Mouse (Mus musculus): ENCODE measurements around the gene Hivep3. TPM values are rescaled to one million over a fixed set of nuclear protein-coding genes. Genes with fewer than 3 reads are reported as not detected.

Gene Hivep3
- polyA plus RNA-seq, 2 experiments: 3.8 to 5.1 TPM

- TF ChIP-seq POLR2A (IDR thresholded peaks at IDR 0.05; ENCODE audit: borderline replicate concordance, extremely low read depth, insufficient read depth, insufficient read length): no peak
- DNase-seq (ENCODE audit: low spot score) (no peak), ATAC-seq (ENCODE audit: low FRiP score, low read depth) (no peak)
- H3K4me2 ChIP-seq (replicated peaks; ENCODE audit: low read depth, low read length, severe bottlenecking): no peak overlapping the region
- H3K4me3 ChIP-seq (replicated peaks; ENCODE audit: low read length): no peak overlapping the region
- no peaks in the 10 kb centered on the region for H3K27me3 ChIP-seq (ENCODE audit: control insufficient read depth, insufficient read depth, low read length)
- H3K9ac ChIP-seq (ENCODE audit: low read depth, low read length, severe bottlenecking): no peak overlapping the region
- no peaks in the 10 kb centered on the region for H3K36me3 ChIP-seq (ENCODE audit: control insufficient read depth, insufficient read depth, low read length)
- 70% methylated on average over 6 of the region's 6 CpGs for WGBS
- H3K27ac ChIP-seq (replicated peaks; ENCODE audit: low read depth, low read length): no peak overlapping the region
- H3K4me1 ChIP-seq (ENCODE audit: control insufficient read depth, insufficient read depth, low read length): no peaks in the 10 kb centered on the region
- H3K9me3 ChIP-seq (ENCODE audit: control insufficient read depth, low read length): no peaks in the 10 kb centered on the region
Observed at GRCm38 (mm10) chr4:120062198-120062597, 328.6 kb downstream of the Hivep3 start.

GRCm38 (mm10) chr4:120062754-120063153 lies 329.2 kb downstream of the Hivep3 start:
- DNase-seq (ENCODE audit: low spot score) (no peak), ATAC-seq (ENCODE audit: low FRiP score, low read depth) (no peak)
- Histone ChIP-seq H3K27ac (replicated peaks; ENCODE audit: low read depth, low read length) (no peak overlapping the region), H3K36me3 (ENCODE audit: control insufficient read depth, insufficient read depth, low read length) (no peaks in the 10 kb centered on the region), H3K9me3 (ENCODE audit: control insufficient read depth, low read length) (no peaks in the 10 kb centered on the region), H3K4me1 (ENCODE audit: control insufficient read depth, insufficient read depth, low read length) (no peaks in the 10 kb centered on the region), H3K4me2 (replicated peaks; ENCODE audit: low read depth, low read length, severe bottlenecking) (no peak overlapping the region), H3K4me3 (replicated peaks; ENCODE audit: low read length) (no peak overlapping the region), H3K27me3 (ENCODE audit: control insufficient read depth, insufficient read depth, low read length) (no peaks in the 10 kb centered on the region), H3K9ac (ENCODE audit: low read depth, low read length, severe bottlenecking) (no peak overlapping the region)
- TF ChIP-seq POLR2A (IDR thresholded peaks at IDR 0.05; ENCODE audit: borderline replicate concordance, extremely low read depth, insufficient read depth, insufficient read length): no peak
- WGBS: 86% methylated on average over 11 of the region's 11 CpGs

GRCm38 (mm10) chr4:120063353-120064124 lies 330.0 kb downstream of the Hivep3 start:
- Histone ChIP-seq H3K4me1 (ENCODE audit: control insufficient read depth, insufficient read depth, low read length) (no peaks in the 10 kb centered on the region), H3K4me3 (replicated peaks; ENCODE audit: low read length) (no peak overlapping the region), H3K27ac (replicated peaks; ENCODE audit: low read depth, low read length) (no peak overlapping the region), H3K4me2 (replicated peaks; ENCODE audit: low read depth, low read length, severe bottlenecking) (no peak overlapping the region), H3K9ac (ENCODE audit: low read depth, low read length, severe bottlenecking) (no peak overlapping the region), H3K36me3 (ENCODE audit: control insufficient read depth, insufficient read depth, low read length) (no peaks in the 10 kb centered on the region), H3K27me3 (ENCODE audit: control insufficient read depth, insufficient read depth, low read length) (no peaks in the 10 kb centered on the region), H3K9me3 (ENCODE audit: control insufficient read depth, low read length) (no peaks in the 10 kb centered on the region)
- DNase-seq (ENCODE audit: low spot score) (no peak), ATAC-seq (ENCODE audit: low FRiP score, low read depth) (no peak)
- TF ChIP-seq POLR2A (IDR thresholded peaks at IDR 0.05; ENCODE audit: borderline replicate concordance, extremely low read depth, insufficient read depth, insufficient read length): no peak
- 94% methylated on average over 20 of the region's 20 CpGs for WGBS

GRCm38 (mm10) chr4:120064696-120065095 lies 331.1 kb downstream of the Hivep3 start, which contains the start of gene AL607142.1:
TSS of gene AL607142.1 (plus strand) at chr4:120064996.
- TF ChIP-seq POLR2A (IDR thresholded peaks at IDR 0.05; ENCODE audit: borderline replicate concordance, extremely low read depth, insufficient read depth, insufficient read length): no peak
- 88% methylated on average over 10 of the region's 10 CpGs for WGBS
- Histone ChIP-seq H3K27me3 (ENCODE audit: control insufficient read depth, insufficient read depth, low read length) (no peaks in the 10 kb centered on the region), H3K4me2 (replicated peaks; ENCODE audit: low read depth, low read length, severe bottlenecking) (no peak within 1 kb of the TSS), H3K9ac (ENCODE audit: low read depth, low read length, severe bottlenecking) (no peak within 1 kb of the TSS), H3K27ac (replicated peaks; ENCODE audit: low read depth, low read length) (no peak within 1 kb of the TSS), H3K4me3 (replicated peaks; ENCODE audit: low read length) (no peak within 1 kb of the TSS), H3K9me3 (ENCODE audit: control insufficient read depth, low read length) (no peaks in the 10 kb centered on the region), H3K4me1 (ENCODE audit: control insufficient read depth, insufficient read depth, low read length) (no peaks in the 10 kb centered on the region), H3K36me3 (ENCODE audit: control insufficient read depth, insufficient read depth, low read length) (no peaks in the 10 kb centered on the region)
- ATAC-seq (ENCODE audit: low FRiP score, low read depth) (no peak), DNase-seq (ENCODE audit: low spot score) (no peak)

GRCm38 (mm10) chr4:120066841-120067591 lies 333.4 kb downstream of the Hivep3 start:
- DNase-seq (ENCODE audit: low spot score) (no peak), ATAC-seq (ENCODE audit: low FRiP score, low read depth) (no peak)
- no peaks in the 10 kb centered on the region for H3K4me1 ChIP-seq (ENCODE audit: control insufficient read depth, insufficient read depth, low read length)
- no peaks in the 10 kb centered on the region for H3K9me3 ChIP-seq (ENCODE audit: control insufficient read depth, low read length)
- no peak overlapping the region for H3K4me3 ChIP-seq (replicated peaks; ENCODE audit: low read length)
- WGBS: 70% methylated on average over 9 of the region's 9 CpGs
- no peak overlapping the region for H3K4me2 ChIP-seq (replicated peaks; ENCODE audit: low read depth, low read length, severe bottlenecking)
- no peaks in the 10 kb centered on the region for H3K27me3 ChIP-seq (ENCODE audit: control insufficient read depth, insufficient read depth, low read length)
- H3K27ac ChIP-seq (replicated peaks; ENCODE audit: low read depth, low read length): no peak overlapping the region
- H3K36me3 ChIP-seq (ENCODE audit: control insufficient read depth, insufficient read depth, low read length): no peaks in the 10 kb centered on the region
- no peak overlapping the region for H3K9ac ChIP-seq (ENCODE audit: low read depth, low read length, severe bottlenecking)
- no peak for TF ChIP-seq POLR2A (IDR thresholded peaks at IDR 0.05; ENCODE audit: borderline replicate concordance, extremely low read depth, insufficient read depth, insufficient read length)
